Mouse (Mus musculus): ENCODE data around the gene Rbm14. TPM values are rescaled to one million over a fixed set of nuclear protein-coding genes. Genes with fewer than 3 reads are reported as not detected.

Gene Rbm14
- total RNA-seq (2021) = 45.4 and 46.5 TPM in 2 replicates
- long read RNA-seq, transcript Rbm14-201 (3 exons, 3,165 nt) = major isoform, 15 of 23 reads
- long read RNA-seq, partial matches to known transcripts = 8 of 23 reads
- long read RNA-seq, other reads (novel, unspliced or antisense) = 0 of 23 reads

DNA sequence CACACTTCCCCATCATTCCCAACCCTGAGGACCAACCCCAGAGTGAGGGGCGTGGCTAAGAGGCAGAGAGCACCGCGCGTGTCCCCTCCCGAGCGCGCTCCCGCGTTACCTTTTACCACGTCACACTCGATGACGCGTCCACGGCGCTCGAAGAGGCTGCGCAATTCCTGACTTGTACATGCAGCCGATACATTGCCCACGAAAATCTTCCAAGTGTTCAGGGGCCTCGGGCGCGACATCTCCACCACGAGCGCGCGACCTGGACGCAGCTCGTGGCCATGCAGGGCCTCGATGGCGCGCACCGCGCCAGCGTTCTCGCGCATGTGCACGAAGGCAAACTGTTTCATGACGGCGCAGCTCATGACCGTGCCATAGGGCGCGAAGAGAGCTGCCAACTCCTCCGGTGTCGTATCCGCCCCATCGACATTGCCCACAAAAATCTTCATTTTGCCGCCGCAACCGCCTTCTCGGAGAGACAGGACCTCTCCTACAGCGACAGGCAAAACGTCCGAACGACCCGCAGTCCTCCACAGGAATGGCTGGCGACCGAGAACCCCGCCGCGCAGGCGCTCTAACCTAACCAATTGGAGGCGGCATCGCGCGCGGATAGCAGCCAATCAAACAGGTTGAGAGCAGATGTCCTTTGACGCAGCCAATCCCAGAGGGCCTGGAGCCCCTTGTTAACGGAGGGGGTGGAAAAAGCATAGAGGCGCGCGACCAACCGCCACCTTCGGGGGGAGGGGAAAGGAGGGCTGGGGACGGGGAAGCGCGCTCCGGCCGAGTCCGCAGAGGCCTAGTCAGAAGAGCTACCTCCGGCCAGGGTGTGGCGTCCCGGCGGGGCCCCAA is at the start of gene Rbm14, which contains the start of gene Gm21992:
Gene Rbm14, minus strand, starts transcription at position 572 of the 846 bp plus-strand sequence.
Gene Gm21992, minus strand, starts transcription at position 550 of the 846 bp plus-strand sequence.
- peak; percentile 98 for DNase-seq

DNA sequence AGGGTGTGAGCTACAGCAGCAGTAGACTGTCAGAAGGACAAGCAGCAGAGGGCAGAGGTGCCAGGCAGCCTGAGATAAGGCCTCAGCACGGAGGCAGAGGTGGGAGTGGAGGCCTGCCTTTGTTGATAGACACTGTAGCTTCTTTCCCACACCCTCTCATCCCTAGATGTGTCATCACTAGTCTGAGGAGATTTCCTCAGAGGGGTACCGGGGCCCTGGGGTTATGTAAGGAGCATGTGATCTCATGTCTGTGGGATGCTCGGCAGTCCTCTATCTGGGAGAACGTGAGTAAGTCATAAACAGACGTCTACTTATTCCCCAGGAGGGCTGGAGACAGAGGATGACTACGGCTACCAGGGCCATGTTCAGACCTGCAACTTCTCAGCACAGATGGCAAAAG is 47.6 kb upstream of the Rbm14 start:
- DNase-seq = no peak

DNA sequence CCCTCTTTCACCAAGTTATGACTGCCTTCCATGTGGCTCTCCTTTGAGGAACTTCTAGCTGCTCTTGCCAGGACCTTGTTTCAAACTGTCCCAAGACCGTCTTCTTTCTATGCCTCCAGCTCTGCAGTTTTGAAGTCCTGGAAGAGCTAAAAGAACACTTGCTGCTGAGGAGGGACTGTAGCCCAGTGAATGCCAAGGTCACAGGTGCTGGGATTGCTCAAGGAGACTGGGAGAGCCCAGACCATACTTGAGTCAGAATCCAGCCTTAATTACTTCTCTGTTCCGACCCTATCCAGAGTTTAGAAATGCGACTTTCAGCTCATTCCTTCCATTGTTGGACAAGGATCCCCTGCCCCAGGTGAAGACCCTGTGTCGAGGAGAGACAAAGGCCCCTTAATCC is 44.5 kb upstream of the Rbm14 start:
- no peak for DNase-seq

DNA sequence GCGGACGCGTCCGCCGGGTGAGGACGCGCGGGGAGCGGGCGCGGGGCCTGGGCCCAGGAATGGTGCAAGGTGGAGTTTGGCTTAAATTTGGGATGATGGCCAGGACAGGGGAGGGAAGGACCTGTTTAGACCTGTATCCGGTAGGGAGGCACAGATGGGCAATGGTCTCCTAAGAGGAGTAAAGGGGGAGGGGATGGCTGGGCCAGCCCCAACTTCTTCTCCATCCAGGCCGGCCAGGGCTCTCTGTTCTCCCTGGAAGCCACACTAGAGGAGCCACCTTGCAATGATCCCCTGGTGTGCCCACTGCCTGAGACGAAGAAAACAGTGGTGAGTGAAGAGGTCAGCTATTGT is 44.0 kb upstream of the Rbm14 start:
- no peak for DNase-seq

DNA sequence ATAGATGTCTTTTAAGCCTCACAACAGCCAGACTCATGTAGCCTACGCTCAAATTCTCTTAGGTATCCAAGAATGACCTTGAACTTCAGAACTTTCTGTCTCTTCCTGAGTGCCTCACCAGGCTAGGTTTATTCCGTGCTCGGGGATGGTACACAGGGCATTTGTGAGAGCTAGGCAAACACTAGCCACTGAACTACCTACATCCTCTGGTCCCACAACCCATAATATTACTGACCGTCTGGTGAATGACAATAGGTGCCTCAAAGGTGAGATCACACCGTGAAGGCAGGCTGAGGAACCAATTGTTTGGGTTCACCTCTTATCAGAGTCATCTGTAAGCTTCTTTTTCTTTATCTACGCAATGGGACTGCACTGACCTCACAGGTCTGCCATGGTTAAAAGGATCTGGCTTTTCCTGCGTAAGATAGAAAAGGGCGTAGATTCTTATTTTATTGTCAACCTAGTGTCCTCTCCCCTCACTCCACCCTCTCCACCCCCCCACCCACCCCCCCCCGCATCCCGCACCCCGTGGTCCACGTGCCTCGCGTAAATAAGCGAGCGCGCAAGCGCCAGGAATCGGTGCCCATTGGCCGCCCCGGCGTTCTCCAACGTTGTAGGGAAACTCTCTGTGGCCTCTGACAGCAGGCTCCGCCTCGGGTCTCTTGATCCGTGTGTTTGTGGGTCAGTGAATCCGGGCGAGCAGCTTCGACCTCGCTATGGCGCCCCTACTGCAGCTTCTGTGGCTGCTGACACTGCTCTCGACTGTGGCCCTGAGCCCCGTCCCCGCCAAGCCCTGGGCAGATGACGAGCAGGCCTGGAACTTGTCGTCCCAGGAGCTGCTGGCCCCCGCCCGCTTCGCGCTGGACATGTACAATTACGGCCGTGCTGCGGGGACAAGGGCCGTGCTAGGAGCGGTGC is 43.4 kb upstream of the Rbm14 start, which contains the start of gene Ctsf:
Gene Ctsf, plus strand, starts transcription at position 579 of the 918 bp plus-strand sequence.
- peak; percentile 95 for DNase-seq

DNA sequence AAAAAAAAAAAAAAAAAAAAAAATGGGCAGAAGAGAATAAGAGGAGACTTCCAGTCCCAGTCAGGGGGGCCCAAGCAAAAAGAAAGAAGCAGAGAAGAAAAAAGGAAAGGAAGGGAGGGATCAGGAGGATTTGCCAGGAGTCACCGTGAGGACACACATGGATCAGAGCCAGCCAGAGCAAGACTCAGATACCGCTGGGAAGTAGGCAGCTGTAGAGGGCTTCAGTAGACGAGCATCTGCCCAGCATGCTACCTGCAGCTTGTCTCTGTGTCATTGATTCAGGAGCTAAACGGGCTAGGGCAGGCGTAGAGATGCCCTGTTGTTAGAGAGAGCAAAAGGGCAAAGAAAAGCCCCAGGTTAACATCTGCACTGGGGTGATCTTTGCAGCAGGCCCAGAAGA is 38.8 kb upstream of the Rbm14 start:
- DNase-seq = no peak

DNA sequence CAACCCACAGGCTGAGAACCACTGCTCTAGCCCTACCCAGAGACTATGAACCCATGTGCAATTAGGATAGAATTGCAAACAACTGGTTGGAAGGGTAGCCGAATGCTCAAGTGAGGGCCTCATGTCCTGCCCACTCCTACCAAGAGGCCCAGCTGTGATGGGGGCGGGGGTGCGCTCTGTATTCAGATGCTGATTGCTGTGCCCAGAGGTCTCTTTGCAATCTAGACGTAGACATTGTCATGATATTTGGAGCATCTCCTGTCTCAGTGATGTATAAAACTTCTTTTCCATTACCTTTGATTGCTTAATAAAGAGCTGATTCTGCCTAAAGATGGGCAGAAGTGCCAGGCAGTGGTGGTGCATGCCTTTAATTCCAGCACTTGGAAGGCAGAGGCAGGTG is 38.4 kb upstream of the Rbm14 start:
- no peak for DNase-seq

DNA sequence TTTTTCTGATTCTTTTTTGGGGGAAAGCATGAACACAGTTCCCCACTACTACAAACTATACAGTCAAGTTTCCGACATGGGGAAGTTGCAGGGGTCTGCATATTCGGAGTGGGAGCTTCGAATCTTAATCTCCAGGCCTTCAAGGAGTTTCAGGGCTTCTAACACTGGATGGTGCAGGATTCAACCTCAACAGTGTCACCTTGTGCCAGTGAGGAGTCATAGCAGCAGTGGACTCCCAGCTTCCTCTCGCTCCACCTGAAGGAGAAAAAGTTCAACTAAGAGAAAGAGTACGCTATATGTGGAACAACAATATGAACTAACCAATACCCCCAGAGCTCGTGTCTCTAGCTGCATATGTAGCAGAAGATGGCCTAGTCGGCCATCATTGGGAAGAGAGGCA is 36.1 kb upstream of the Rbm14 start:
- no peak for DNase-seq

DNA sequence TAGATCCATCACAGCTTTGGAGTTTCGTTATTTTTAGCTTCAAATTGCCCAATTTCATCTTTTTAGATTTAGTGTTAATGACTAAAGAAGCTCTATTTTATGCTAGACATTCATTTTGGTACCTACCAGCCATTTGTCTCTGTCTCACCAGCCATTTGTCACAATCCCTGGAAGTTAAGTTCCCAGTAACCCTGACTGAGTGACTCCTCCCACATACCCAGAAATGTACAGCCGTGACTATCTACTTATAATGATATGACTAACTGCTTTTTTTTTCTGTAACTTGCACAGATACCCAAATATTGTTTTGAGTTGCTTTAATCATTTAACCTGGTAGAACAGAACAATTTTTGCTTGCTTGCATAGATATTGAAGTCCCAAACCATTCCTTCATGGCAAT is 34.4 kb upstream of the Rbm14 start:
- no peak for DNase-seq

DNA sequence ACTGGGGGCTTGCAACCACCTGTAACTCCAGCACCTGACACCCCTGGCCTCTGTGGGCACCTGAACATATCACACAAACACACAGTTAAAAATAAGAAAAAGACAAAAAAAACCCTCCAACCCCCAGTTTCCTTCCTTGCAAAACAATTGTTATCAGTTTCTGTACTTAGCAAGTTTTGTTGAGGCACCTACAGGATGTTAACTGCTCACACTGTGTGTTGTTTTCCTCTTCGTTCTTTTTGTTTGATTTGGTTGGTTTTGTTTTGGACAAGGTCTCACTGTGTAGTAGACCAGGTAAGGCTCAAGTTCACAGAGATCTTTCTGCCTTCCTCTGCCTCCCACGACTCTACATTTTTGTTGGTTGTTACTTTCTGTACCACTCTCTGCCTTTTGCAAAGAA is 31.2 kb upstream of the Rbm14 start:
- DNase-seq = no peak

DNA sequence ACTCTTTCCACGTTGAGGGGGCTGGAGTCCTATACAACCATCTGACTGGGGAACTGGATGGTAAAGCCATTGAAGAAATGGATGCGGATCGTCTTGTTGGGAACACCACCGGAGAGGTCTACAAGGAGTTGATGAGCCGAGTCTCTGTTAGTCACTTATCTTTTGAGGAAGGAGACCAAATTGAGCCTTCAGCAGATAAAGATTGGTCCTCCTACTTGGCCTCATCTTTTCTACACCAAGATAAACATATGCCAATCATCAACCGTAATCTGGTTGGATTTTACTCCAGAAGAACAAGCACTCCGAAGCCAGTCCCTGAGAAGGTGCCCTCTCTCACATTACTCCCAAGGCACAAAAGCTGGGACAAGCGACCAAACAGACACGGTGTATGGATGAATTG is 29.4 kb upstream of the Rbm14 start:
- DNase-seq = no peak

DNA sequence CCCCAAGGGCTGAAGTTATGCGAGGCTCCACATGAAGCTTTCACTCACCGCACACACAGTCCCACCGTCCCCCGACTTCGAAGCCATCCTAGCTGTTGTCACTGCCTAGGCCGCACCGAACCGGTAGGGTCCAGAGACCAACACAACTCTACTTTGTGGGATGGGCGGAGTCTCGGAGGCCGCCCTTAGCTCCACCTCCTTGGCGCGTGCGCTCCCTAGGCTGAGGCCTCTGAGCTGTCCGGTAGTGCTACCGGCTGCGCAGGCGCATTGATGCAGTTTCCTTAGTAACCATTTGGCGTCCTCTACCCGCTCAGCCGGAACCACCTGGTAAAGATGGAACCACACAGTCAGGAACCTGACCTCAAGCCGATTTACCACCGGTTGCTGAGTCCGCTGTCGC is 27.7 kb upstream of the Rbm14 start, which contains the start of the genes Ccs and Ccdc87:
Gene Ccs, minus strand, starts transcription at position 184 of the 400 bp plus-strand sequence.
Gene Ccdc87, plus strand, starts transcription at position 218 of the 400 bp plus-strand sequence.
- DNase-seq = peak; percentile 98

DNA sequence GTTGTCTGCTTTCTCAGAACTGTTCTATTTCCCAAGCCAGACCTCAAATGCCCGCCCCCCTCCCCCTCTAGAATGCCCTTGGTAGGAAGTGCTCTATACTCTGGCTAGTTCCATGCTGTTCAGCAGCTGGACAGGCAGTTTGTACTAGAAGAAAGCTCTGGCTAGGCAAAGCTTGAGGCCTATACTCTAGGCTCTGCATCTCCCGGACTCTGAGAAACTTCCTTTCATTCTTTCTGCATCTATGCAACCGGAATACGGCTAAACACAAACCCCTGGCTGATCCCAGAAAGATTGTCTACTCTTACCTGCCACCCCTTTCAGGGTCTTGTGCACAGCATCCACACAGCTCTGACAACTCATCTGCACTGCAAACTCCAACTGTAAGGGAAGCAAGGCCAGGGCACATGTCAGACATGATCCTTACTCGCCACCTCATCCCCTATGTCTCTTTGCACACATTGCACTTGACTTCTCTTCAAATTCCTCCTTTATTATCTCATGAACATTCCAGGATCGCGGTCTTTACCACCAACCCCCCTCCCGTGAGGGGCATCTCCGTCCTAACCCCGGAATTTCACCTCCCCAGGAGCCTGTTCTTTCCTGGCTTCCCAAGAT is 27.2 kb upstream of the Rbm14 start:
- no peak for DNase-seq

DNA sequence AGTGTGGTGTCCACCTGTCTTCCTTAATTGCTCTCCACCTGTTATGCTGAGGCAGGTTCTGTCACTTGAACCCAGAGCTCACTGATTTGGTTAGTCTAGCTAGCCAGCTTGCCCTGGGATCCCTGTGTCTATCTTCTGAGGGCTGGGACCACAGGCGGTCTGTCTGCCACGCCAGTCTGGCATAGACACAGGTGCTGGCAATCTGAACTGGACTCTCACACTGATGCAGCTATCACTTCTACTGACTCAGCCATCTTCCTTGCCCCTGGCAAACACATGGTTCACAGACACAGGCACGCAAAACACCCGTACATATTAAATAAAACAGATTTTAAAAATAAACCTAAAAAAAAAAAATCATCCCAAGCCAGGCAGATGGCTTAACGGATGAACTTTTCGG is 25.6 kb upstream of the Rbm14 start:
- DNase-seq = no peak

DNA sequence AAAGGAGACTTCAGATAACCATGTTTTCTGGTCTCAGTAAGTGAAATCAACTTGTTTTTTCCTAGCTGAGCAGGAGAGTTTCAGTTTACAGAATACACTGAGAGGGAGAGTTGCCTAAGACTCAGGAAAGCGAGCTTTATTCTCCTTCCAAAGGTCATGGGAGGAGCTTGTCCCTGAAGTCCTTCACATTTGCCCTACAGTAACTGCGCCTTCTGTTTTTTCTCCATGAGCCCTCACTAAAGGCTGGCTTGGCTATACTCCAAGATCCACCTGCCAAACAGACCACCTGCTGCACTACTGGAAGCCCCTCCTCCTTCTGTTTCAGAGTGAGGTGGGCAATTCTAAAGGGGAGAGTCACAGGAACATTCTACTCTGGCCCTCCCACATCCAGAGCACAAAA is 24.7 kb upstream of the Rbm14 start:
- no peak for DNase-seq

DNA sequence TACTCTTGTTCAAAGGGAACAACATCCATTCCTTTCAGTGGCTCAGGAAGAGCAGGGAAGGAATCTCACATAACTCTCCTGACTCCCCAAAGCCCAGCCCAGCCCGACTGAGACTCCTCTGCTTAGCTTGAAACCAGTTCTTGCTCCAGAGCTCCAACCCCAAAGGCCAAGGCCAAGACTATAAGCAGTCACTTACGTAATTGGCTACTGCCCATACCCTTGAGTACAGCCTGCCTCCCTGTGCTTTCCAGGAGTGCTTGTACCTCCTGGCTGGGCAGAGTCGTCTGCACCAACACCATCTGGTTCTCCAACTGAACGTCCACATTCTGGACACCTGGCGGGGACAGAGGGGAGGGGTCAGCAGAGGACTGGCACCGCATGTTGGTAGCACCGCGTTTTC is 22.5 kb upstream of the Rbm14 start:
- no peak for DNase-seq

DNA sequence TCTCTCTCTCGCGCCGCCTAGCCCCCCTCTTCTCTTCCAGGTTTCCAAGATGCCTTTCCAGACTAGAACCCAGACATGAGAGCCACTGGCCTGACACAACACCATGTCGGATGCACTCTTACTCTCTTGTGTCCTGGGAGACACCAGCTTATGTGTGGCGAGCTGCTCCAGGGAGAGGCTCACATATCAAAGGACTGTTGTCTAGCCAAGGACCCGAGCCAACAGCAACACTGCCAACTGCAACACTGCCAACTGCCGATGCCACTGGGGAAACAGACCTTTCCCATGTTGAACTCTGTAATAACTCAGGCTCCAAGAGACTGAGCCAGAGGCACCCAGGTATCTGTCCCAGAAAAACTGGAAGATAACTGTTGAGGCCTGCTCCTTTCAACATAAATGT is 17.7 kb upstream of the Rbm14 start:
- peak; percentile 74 for DNase-seq

DNA sequence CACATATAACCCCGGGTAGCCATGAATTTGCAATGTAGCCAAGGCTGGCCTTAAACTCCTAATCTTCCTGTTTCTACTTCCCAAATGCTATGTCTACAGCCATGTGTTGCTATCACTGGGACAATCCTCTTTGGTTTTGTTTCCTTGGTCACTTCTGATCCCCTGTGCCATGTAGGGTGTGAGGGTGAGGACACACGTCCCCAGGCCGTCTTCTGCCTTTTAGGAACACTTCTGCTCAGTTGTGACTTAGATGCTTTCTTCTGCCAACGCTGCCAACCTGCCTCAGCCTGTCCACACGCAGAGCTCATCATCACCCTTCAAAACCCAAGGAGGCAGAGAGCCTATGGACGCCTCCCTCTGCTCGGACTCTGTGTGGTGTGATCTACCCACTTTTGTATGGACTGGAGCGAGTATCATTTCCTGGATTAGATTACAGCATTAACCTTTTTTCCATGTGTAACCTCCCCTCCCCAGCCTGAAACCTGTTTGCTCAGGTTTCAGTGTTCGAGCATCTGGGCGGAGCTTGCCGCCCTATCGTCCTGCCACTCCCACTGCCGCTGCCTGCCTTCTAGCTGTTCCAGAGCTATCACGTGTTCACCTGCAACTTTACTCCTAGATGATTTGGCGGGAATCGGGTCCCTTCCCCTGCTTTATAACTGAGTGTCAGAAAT is 17.1 kb upstream of the Rbm14 start:
- DNase-seq = no peak

DNA sequence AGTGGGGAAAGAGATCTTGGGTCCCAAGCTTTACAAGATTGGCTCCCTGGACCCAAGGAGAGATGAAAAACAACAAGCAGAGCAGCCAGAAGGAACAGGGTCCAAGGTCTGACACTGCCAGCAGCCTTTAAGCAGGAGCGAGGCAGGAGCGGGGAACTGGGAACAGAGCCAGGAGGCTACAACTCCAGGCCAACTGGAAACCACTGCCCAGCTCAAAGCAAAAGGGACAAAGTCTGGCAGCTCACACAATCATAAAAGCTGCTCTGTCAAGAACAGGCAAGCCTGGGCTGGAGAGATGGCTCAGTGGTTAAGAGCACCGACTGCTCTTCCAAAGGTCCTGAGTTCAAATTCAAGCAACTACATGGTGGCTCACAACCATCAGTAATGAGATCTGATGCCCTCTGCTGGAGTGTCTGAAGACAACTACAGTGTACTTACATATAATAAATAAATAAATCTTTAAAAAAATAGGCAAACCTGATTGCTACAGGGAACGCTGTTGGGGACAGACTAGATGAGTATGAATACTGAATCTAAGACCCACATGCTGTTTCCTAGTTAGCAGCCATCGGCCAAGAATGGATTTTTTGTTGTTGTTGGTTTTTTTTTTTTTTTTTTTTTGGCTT is 9.4 kb upstream of the Rbm14 start:
- DNase-seq = peak; percentile 71

DNA sequence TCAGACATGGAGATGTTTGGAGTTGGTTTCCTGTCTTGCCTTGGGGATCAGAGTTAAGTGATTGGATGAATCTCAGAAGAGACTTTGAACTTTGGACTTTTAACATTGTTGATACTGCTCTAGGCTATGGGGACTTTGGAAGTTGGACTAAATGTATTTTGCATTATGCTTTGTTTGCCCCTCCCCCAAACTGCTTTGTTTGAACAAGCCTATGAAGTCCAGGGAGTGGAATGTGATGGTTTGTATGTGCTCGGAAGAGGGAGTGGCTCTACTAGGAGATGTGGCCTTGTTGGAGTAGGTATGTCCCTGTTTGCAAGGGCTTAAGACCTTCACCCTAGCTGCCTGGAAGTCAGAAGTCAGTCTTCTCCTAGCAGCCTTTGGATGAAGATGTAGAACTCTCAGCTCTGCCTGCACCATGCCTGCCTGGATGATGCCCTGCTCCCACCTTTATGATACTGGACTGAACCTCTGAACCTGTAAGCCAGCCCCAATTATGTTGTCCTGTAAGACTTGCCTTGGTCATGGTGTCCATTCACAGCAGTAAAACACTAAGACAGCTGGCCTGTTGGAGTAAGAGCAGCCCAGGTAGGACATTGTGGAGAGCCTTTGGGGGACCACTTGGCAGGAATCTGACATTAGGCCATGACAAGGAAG is 5.9 kb upstream of the Rbm14 start:
- DNase-seq = no peak

DNA sequence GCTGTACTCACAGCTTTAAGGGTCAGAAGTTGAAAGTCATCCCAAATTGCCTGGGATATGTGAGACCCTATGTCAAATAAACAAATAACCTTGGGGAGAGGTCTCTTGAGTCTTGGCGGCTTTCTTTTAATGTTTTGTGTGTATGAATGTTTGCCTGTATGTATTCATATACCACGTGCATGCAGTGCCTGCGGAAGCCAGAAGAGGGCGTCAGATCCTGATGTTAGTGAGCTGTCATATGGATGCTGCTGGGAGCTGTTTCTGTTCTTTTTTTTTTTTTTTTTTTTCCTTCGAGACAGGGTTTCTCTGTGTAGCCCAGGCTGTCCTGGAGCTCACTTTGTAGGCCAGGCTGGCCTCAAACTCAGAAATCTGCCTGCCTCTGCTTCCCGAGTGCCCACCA is 1.6 kb upstream of the Rbm14 start:
- no peak for DNase-seq

Measured in adrenal gland, postnatal 25 days (tissue).